Mouse (Mus musculus): ENCODE measurements at regions not wholly inside any gene's neighbourhood (a gene's known extent, or its start where the extent isn't known, plus 50 kb on each side); places are given as distances from the start of the nearest gene placed in this dataset.
"Not testable (repeated sequence)": the region's sequence is repeated elsewhere in the genome, so short reads cannot be mapped to it uniquely, and the experiment has no call there.

- H3K9me3 ChIP-seq; H3K4me2 ChIP-seq; H3K27ac ChIP-seq; ATAC-seq (ENCODE audit: insufficient number of reproducible peaks, insufficient read depth, low FRiP score, low TSS enrichment, low read depth); H3K4me1 ChIP-seq (replicated peaks); H3K36me3 ChIP-seq; H3K4me3 ChIP-seq (replicated peaks); H3K9ac ChIP-seq (replicated peaks); H3K27me3 ChIP-seq: not testable (repeated sequence)
- no CpG with 5 or more reads among the region's 12 CpGs for whole genome bisulfite sequencing
Measured at GRCm38 (mm10) chr14:52990569-52991327, 495.2 kb upstream of the Olfr1507 start.

DNA sequence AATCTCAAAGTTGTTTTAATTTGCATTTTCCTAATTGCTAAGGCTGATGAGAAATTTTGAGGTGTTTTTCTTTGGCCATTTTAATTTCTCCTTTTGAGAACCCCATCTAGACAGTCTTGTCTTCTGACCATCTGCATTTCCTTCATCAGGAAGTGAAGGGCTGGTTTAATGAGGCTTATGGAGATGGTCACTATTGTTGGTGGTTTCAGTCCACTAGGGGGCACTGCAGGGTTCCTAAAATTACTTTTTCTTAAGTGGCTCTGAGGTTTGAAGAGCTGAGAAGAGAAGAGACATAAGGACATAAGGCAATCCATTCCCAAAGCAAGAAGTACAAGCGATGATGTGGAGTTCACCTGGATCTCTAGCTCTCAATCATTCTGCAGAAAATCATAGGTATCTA is 494.4 kb upstream of the Olfr1507 start:
- H3K27me3 ChIP-seq; H3K9ac ChIP-seq (replicated peaks): not testable (repeated sequence)
- 75% methylated on average over 1 of the region's 1 CpGs for WGBS

GRCm38 (mm10) chr14:52988563-52988962 is 493.0 kb upstream of the Olfr1507 start:
- not testable (repeated sequence) for H3K36me3 ChIP-seq; H3K9me3 ChIP-seq; H3K9ac ChIP-seq (replicated peaks); H3K27ac ChIP-seq; H3K27me3 ChIP-seq; H3K4me1 ChIP-seq (replicated peaks); H3K4me2 ChIP-seq; H3K4me3 ChIP-seq (replicated peaks); ATAC-seq (ENCODE audit: insufficient number of reproducible peaks, insufficient read depth, low FRiP score, low TSS enrichment, low read depth)
- no CpG with 5 or more reads among the region's 6 CpGs for WGBS

More for the DNA sequence above, 494.4 kb upstream of the Olfr1507 start:
- not testable (repeated sequence) for H3K4me3 ChIP-seq (replicated peaks); H3K27ac ChIP-seq; H3K4me1 ChIP-seq (replicated peaks); H3K4me2 ChIP-seq; H3K36me3 ChIP-seq; ATAC-seq (ENCODE audit: insufficient number of reproducible peaks, insufficient read depth, low FRiP score, low TSS enrichment, low read depth); H3K9me3 ChIP-seq

- H3K9ac ChIP-seq (replicated peaks); H3K4me2 ChIP-seq; ATAC-seq (ENCODE audit: insufficient number of reproducible peaks, insufficient read depth, low FRiP score, low TSS enrichment, low read depth); H3K4me3 ChIP-seq (replicated peaks); H3K36me3 ChIP-seq; H3K9me3 ChIP-seq; H3K27me3 ChIP-seq; H3K4me1 ChIP-seq (replicated peaks); H3K27ac ChIP-seq: not testable (repeated sequence)
- WGBS, result no CpG with 5 or more reads among the region's 12 CpGs
Measured at GRCm38 (mm10) chr14:52972207-52973003, 476.9 kb upstream of the Olfr1507 start.

- not testable (repeated sequence) for H3K36me3 ChIP-seq; H3K27me3 ChIP-seq; H3K9me3 ChIP-seq; H3K4me1 ChIP-seq (replicated peaks); H3K4me3 ChIP-seq (replicated peaks); H3K9ac ChIP-seq (replicated peaks); H3K4me2 ChIP-seq; ATAC-seq (ENCODE audit: insufficient number of reproducible peaks, insufficient read depth, low FRiP score, low TSS enrichment, low read depth); H3K27ac ChIP-seq
- 84% methylated on average over 3 of the region's 4 CpGs for WGBS
Measured at GRCm38 (mm10) chr14:52962110-52962509, 466.6 kb upstream of the Olfr1507 start.

- ATAC-seq (ENCODE audit: insufficient number of reproducible peaks, insufficient read depth, low FRiP score, low TSS enrichment, low read depth); H3K9me3 ChIP-seq; H3K27me3 ChIP-seq; H3K4me1 ChIP-seq (replicated peaks); H3K4me2 ChIP-seq; H3K36me3 ChIP-seq; H3K27ac ChIP-seq; H3K9ac ChIP-seq (replicated peaks); H3K4me3 ChIP-seq (replicated peaks): not testable (repeated sequence)
- WGBS, result 100% methylated on average over 2 of the region's 2 CpGs
Measured at GRCm38 (mm10) chr14:52956515-52956914, 461.0 kb upstream of the Olfr1507 start.

- not testable (repeated sequence) for H3K27me3 ChIP-seq; H3K4me3 ChIP-seq (replicated peaks); H3K9me3 ChIP-seq; ATAC-seq (ENCODE audit: insufficient number of reproducible peaks, insufficient read depth, low FRiP score, low TSS enrichment, low read depth); H3K27ac ChIP-seq; H3K4me1 ChIP-seq (replicated peaks); H3K4me2 ChIP-seq; H3K36me3 ChIP-seq; H3K9ac ChIP-seq (replicated peaks)
- no CpG with 5 or more reads among the region's 3 CpGs for WGBS
Measured at GRCm38 (mm10) chr14:52944925-52945324, 449.4 kb upstream of the Olfr1507 start.

DNA sequence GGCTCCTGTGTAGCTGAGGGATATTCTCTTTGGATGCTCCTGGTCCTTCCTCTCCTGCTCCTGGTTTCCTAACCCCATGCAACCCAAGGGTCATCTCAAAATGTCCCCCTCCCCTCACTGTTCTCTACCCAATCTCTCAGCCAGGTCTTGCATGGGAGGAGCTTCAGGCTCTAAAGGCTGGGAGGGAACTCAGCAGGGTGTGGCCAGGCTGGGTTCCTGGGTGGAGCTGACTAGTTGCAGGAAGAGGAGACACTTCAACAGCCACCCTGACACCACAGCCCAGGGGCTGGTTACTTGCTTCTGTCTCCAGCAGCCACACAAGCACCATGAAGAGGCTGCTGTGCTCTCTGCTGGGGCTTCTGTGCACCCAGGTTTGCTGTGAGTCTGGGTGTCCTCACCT is 446.9 kb upstream of the Olfr1507 start:
- not testable (repeated sequence) for H3K27me3 ChIP-seq; H3K9me3 ChIP-seq; H3K4me3 ChIP-seq (replicated peaks); H3K4me1 ChIP-seq (replicated peaks); H3K27ac ChIP-seq; H3K9ac ChIP-seq (replicated peaks); H3K4me2 ChIP-seq; ATAC-seq (ENCODE audit: insufficient number of reproducible peaks, insufficient read depth, low FRiP score, low TSS enrichment, low read depth); H3K36me3 ChIP-seq

- H3K4me3 ChIP-seq (replicated peaks); H3K36me3 ChIP-seq; H3K9me3 ChIP-seq; H3K4me1 ChIP-seq (replicated peaks); H3K9ac ChIP-seq (replicated peaks); H3K4me2 ChIP-seq; H3K27ac ChIP-seq; H3K27me3 ChIP-seq; ATAC-seq (ENCODE audit: insufficient number of reproducible peaks, insufficient read depth, low FRiP score, low TSS enrichment, low read depth): not testable (repeated sequence)
- no CpG with 5 or more reads among the region's 1 CpGs for WGBS
Measured at GRCm38 (mm10) chr14:52941747-52942146, 446.2 kb upstream of the Olfr1507 start.

- H3K36me3 ChIP-seq; H3K4me3 ChIP-seq (replicated peaks); H3K27me3 ChIP-seq; ATAC-seq (ENCODE audit: insufficient number of reproducible peaks, insufficient read depth, low FRiP score, low TSS enrichment, low read depth); H3K4me1 ChIP-seq (replicated peaks); H3K27ac ChIP-seq; H3K4me2 ChIP-seq; H3K9me3 ChIP-seq; H3K9ac ChIP-seq (replicated peaks): not testable (repeated sequence)
- no CpG with 5 or more reads among the region's 5 CpGs for WGBS
Measured at GRCm38 (mm10) chr14:52920138-52920537, 424.6 kb upstream of the Olfr1507 start.

DNA sequence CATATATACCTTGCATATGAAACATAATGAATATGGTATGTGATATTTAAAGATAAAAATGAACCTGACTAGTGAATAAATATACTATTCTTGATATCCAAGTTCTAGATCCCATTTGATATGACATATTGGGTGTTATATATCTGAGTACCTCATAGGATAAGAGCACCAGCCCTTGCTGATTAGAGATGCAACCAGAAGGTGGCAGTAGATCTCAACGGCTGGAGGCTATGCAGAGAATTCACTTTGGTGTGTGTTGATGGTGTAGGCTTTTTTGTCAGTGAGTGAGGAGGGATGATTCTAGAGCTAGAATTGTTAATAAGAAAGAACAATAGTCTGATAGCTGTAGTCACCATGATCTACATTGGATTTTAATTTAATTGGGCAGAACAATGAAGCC is 418.3 kb upstream of the Olfr1507 start:
- H3K9me3 ChIP-seq; ATAC-seq (ENCODE audit: insufficient number of reproducible peaks, insufficient read depth, low FRiP score, low TSS enrichment, low read depth); H3K36me3 ChIP-seq; H3K4me1 ChIP-seq (replicated peaks); H3K27ac ChIP-seq; H3K4me3 ChIP-seq (replicated peaks); H3K27me3 ChIP-seq; H3K4me2 ChIP-seq; H3K9ac ChIP-seq (replicated peaks): not testable (repeated sequence)
- no CpG with 5 or more reads among the region's 1 CpGs for WGBS

DNA sequence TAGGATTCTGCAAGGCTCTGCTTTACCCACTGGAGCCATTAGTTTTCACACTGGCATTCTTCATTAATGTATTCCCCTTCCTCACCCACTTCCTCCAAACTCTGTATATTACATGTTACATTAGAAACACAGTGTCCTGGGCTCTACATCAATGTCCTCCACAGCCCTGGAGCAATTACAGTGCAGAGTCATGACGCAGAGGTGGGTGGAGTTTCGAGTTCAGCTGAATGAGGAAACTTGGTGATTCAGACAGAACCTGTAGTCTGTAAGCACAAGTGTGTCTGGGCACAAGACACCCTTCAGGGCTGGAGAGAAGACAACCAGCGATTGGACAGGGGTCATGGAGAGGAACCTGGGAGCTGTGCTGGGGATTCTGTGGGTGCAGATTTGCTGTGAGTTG is 404.1 kb upstream of the Olfr1507 start:
- WGBS, result no CpG with 5 or more reads among the region's 3 CpGs
- not testable (repeated sequence) for H3K9me3 ChIP-seq; H3K4me2 ChIP-seq; H3K4me1 ChIP-seq (replicated peaks); H3K27ac ChIP-seq; H3K9ac ChIP-seq (replicated peaks); H3K27me3 ChIP-seq; ATAC-seq (ENCODE audit: insufficient number of reproducible peaks, insufficient read depth, low FRiP score, low TSS enrichment, low read depth); H3K36me3 ChIP-seq; H3K4me3 ChIP-seq (replicated peaks)
